Mouse (Mus musculus): ENCODE data around the gene Slc18b1.

GRCm38 (mm10) chr10:23811635-23812437 lies 15.1 kb downstream of the Slc18b1 start:
- no peak for TF ChIP-seq FLI1 (IDR thresholded peaks at IDR 0.05; ENCODE audit: low read length)
- no peak for TF ChIP-seq GATA1 (IDR thresholded peaks at IDR 0.05; ENCODE audit: borderline replicate concordance, low read length)

Data from megakaryocyte, embryonic 14.5 days (primary cell).